Mouse (Mus musculus): ENCODE results near the gene Gm28038.

Gm28038 gene

GRCm38 (mm10) chr2:30285416-30286181, 4.8 kb downstream of the Gm28038 start:
- no peak for DNase-seq (ENCODE audit: low read depth, low spot score)

- DNase-seq (ENCODE audit: low read depth, low spot score) = peak; percentile 83
These were observed 5.6 kb downstream of the Gm28038 start, which contains the start of the genes Dolk and Nup188 for GRCm38 (mm10) chr2:30286192-30287026. Gene Dolk, minus strand, starts transcription at chr2:30286334. Gene Nup188, plus strand, starts transcription at chr2:30286397.

GRCm38 (mm10) chr2:30287027-30287373, 6.2 kb downstream of the Gm28038 start:
- no peak for DNase-seq (ENCODE audit: low read depth, low spot score)

GRCm38 (mm10) chr2:30299525-30299924, 18.7 kb downstream of the Gm28038 start:
- DNase-seq (ENCODE audit: low read depth, low spot score) = no peak

GRCm38 (mm10) chr2:30299966-30300365, 19.1 kb downstream of the Gm28038 start:
- DNase-seq (ENCODE audit: low read depth, low spot score) = no peak

GRCm38 (mm10) chr2:30306087-30306486, 25.2 kb downstream of the Gm28038 start:
- no peak for DNase-seq (ENCODE audit: low read depth, low spot score)

GRCm38 (mm10) chr2:30309351-30309750, 28.5 kb downstream of the Gm28038 start:
- DNase-seq (ENCODE audit: low read depth, low spot score) = no peak

- no peak for DNase-seq (ENCODE audit: low read depth, low spot score)
These were observed 30.6 kb downstream of the Gm28038 start for GRCm38 (mm10) chr2:30311481-30311880.

GRCm38 (mm10) chr2:30316136-30316535, 35.3 kb downstream of the Gm28038 start:
- no peak for DNase-seq (ENCODE audit: low read depth, low spot score)

- no peak for DNase-seq (ENCODE audit: low read depth, low spot score)
These were observed 36.1 kb downstream of the Gm28038 start for GRCm38 (mm10) chr2:30316955-30317354.

GRCm38 (mm10) chr2:30319260-30319659, 38.4 kb downstream of the Gm28038 start:
- DNase-seq (ENCODE audit: low read depth, low spot score) = no peak

GRCm38 (mm10) chr2:30323111-30323510, 42.3 kb downstream of the Gm28038 start:
- no peak for DNase-seq (ENCODE audit: low read depth, low spot score)

- no peak for DNase-seq (ENCODE audit: low read depth, low spot score)
These were observed 44.5 kb downstream of the Gm28038 start for GRCm38 (mm10) chr2:30325296-30325695.

GRCm38 (mm10) chr2:30327276-30327675, 46.4 kb downstream of the Gm28038 start:
- no peak for DNase-seq (ENCODE audit: low read depth, low spot score)

- no peak for DNase-seq (ENCODE audit: low read depth, low spot score)
These were observed 47.9 kb downstream of the Gm28038 start for GRCm38 (mm10) chr2:30328791-30329190.

GRCm38 (mm10) chr2:30335324-30335723, 54.5 kb downstream of the Gm28038 start:
- DNase-seq (ENCODE audit: low read depth, low spot score) = no peak

GRCm38 (mm10) chr2:30336174-30336915, 55.5 kb downstream of the Gm28038 start:
- no peak for DNase-seq (ENCODE audit: low read depth, low spot score)

- no peak for DNase-seq (ENCODE audit: low read depth, low spot score)
These were observed 56.3 kb downstream of the Gm28038 start for GRCm38 (mm10) chr2:30337179-30337578.

GRCm38 (mm10) chr2:30342061-30342460, 61.2 kb downstream of the Gm28038 start:
- DNase-seq (ENCODE audit: low read depth, low spot score) = no peak

- no peak for DNase-seq (ENCODE audit: low read depth, low spot score)
These were observed 61.7 kb downstream of the Gm28038 start for GRCm38 (mm10) chr2:30342544-30342943.

GRCm38 (mm10) chr2:30343601-30344137, 62.8 kb downstream of the Gm28038 start:
- no peak for DNase-seq (ENCODE audit: low read depth, low spot score)

Measured in retina, adult 2 months (tissue).